Mouse (Mus musculus): Measurements from ENCODE around the gene Mrps7.
"Not testable (repeated sequence)": the region's sequence is repeated elsewhere in the genome, so short reads cannot be mapped to it uniquely, and the experiment has no call there.

The Mrps7 gene

GRCm38 (mm10) chr11:115628465-115629101 is 24.9 kb downstream of the Mrps7 start:
- no peak for DNase-seq (ENCODE audit: low read depth, low spot score)

- no peak for DNase-seq (ENCODE audit: low read depth, low spot score)
These were observed 26.2 kb downstream of the Mrps7 start for GRCm38 (mm10) chr11:115629734-115630531.

- peak; percentile 51 for DNase-seq (ENCODE audit: low read depth, low spot score)
These were observed 27.1 kb downstream of the Mrps7 start for GRCm38 (mm10) chr11:115630532-115631504.

GRCm38 (mm10) chr11:115631505-115631890 is 27.8 kb downstream of the Mrps7 start:
- peak; percentile 77 for DNase-seq (ENCODE audit: low read depth, low spot score)

- no peak for DNase-seq (ENCODE audit: low read depth, low spot score)
These were observed 28.5 kb downstream of the Mrps7 start for GRCm38 (mm10) chr11:115632247-115632646.

GRCm38 (mm10) chr11:115632862-115633261 is 29.1 kb downstream of the Mrps7 start:
- no peak for DNase-seq (ENCODE audit: low read depth, low spot score)

- DNase-seq (ENCODE audit: low read depth, low spot score), result no peak
These were observed 30.4 kb downstream of the Mrps7 start for GRCm38 (mm10) chr11:115634109-115634508.

- no peak for DNase-seq (ENCODE audit: low read depth, low spot score)
These were observed 31.3 kb downstream of the Mrps7 start for GRCm38 (mm10) chr11:115635041-115635440.

GRCm38 (mm10) chr11:115635484-115635883 is 31.8 kb downstream of the Mrps7 start:
- DNase-seq (ENCODE audit: low read depth, low spot score), result no peak

- DNase-seq (ENCODE audit: low read depth, low spot score), result no peak
These were observed 33.2 kb downstream of the Mrps7 start for GRCm38 (mm10) chr11:115636960-115637359.

GRCm38 (mm10) chr11:115638498-115639409 is 35.0 kb downstream of the Mrps7 start:
- DNase-seq (ENCODE audit: low read depth, low spot score), result no peak

- DNase-seq (ENCODE audit: low read depth, low spot score), result no peak
These were observed 35.8 kb downstream of the Mrps7 start for GRCm38 (mm10) chr11:115639540-115639939.

GRCm38 (mm10) chr11:115640311-115640828 is 36.6 kb downstream of the Mrps7 start:
- DNase-seq (ENCODE audit: low read depth, low spot score), result no peak

- DNase-seq (ENCODE audit: low read depth, low spot score), result peak; percentile 80
These were observed 37.4 kb downstream of the Mrps7 start for GRCm38 (mm10) chr11:115640978-115641663.

- DNase-seq (ENCODE audit: low read depth, low spot score), result no peak
These were observed 37.9 kb downstream of the Mrps7 start for GRCm38 (mm10) chr11:115641664-115642036.

GRCm38 (mm10) chr11:115642705-115643104 is 39.0 kb downstream of the Mrps7 start:
- DNase-seq (ENCODE audit: low read depth, low spot score), result no peak

- no peak for DNase-seq (ENCODE audit: low read depth, low spot score)
These were observed 39.5 kb downstream of the Mrps7 start for GRCm38 (mm10) chr11:115643265-115643664.

GRCm38 (mm10) chr11:115644308-115644707 is 40.6 kb downstream of the Mrps7 start:
- no peak for DNase-seq (ENCODE audit: low read depth, low spot score)

GRCm38 (mm10) chr11:115645498-115645897 is 41.8 kb downstream of the Mrps7 start:
- DNase-seq (ENCODE audit: low read depth, low spot score), result not testable (repeated sequence)

- no peak for DNase-seq (ENCODE audit: low read depth, low spot score)
These were observed 42.7 kb downstream of the Mrps7 start for GRCm38 (mm10) chr11:115646439-115646838.

Measured in 3T3-L1 (cell line).